Mouse (Mus musculus): ENCODE results near the gene Gm3286. TPM values are rescaled to one million over a fixed set of nuclear protein-coding genes. Genes with fewer than 3 reads are reported as not detected.

Gene Gm3286
- not detected in 2 replicates for polyA plus RNA-seq (2012; rRNA removed)

GRCm38 (mm10) chr5:95510458-95510857, at the start of gene Gm3286:
TSS of gene Gm3286 (plus strand) at chr5:95510758.

Other genes starting within 250 kb of the Gm3286 start
- not detected in 2 replicates for gene Gm10424, start 238.0 kb upstream of the Gm3286 start, polyA plus RNA-seq (2012; rRNA removed)
- gene Gm3259, start 204.8 kb upstream of the Gm3286 start, polyA plus RNA-seq (2012; rRNA removed): not detected in 2 replicates
- gene D5Ertd577e, start 54.0 kb upstream of the Gm3286 start, polyA plus RNA-seq (2012; rRNA removed): not detected in 2 replicates
- gene Gm7971, start 84.1 kb downstream of the Gm3286 start, polyA plus RNA-seq (2012; rRNA removed): not detected in 2 replicates
- not detected in 2 replicates for gene Gm7978, start 225.4 kb downstream of the Gm3286 start, polyA plus RNA-seq (2012; rRNA removed)
- not detected in 2 replicates for gene Gm7982, start 231.3 kb downstream of the Gm3286 start, polyA plus RNA-seq (2012; rRNA removed)